Mouse (Mus musculus): Measurements from ENCODE around the gene Ube3c. TPM values are rescaled to one million over a fixed set of nuclear protein-coding genes. Genes with fewer than 3 reads are reported as not detected.
"Not testable (repeated sequence)": the region's sequence is repeated elsewhere in the genome, so short reads cannot be mapped to it uniquely, and the experiment has no call there.

Ube3c gene
- total RNA-seq (2015; ENCODE audit: low replicate concordance) (23.8 and 41.1 TPM in 2 replicates), total RNA-seq (2017; ENCODE audit: low replicate concordance) (46.2 and 49.9 TPM in 2 replicates)

GRCm38 (mm10) chr5:29568848-29569377 lies at the start of gene Ube3c:
Gene Ube3c, plus strand, starts transcription at chr5:29569242.
- ATAC-seq (replicated peaks; ENCODE audit: low FRiP score, poor library complexity, severe bottlenecking), result peak; percentile 94

GRCm38 (mm10) chr5:29560111-29560510 lies 8.9 kb upstream of the Ube3c start:
- ATAC-seq (replicated peaks; ENCODE audit: low FRiP score, poor library complexity, severe bottlenecking), result no peak

GRCm38 (mm10) chr5:29560667-29561066 lies 8.4 kb upstream of the Ube3c start:
- ATAC-seq (replicated peaks; ENCODE audit: low FRiP score, poor library complexity, severe bottlenecking), result no peak

- peak; percentile 79 for ATAC-seq (replicated peaks; ENCODE audit: low FRiP score, poor library complexity, severe bottlenecking)
Measured at GRCm38 (mm10) chr5:29569378-29570280, 587 bp downstream of the Ube3c start.

- ATAC-seq (replicated peaks; ENCODE audit: low FRiP score, poor library complexity, severe bottlenecking), result not testable (repeated sequence)
Measured at GRCm38 (mm10) chr5:29574286-29574685, 5.2 kb downstream of the Ube3c start.

- no peak for ATAC-seq (replicated peaks; ENCODE audit: low FRiP score, poor library complexity, severe bottlenecking)
Measured at GRCm38 (mm10) chr5:29575085-29575484, 6.0 kb downstream of the Ube3c start.

- peak; percentile 77 for ATAC-seq (replicated peaks; ENCODE audit: low FRiP score, poor library complexity, severe bottlenecking)
Measured at GRCm38 (mm10) chr5:29577795-29578631, 9.0 kb downstream of the Ube3c start.

- ATAC-seq (replicated peaks; ENCODE audit: low FRiP score, poor library complexity, severe bottlenecking), result no peak
Measured at GRCm38 (mm10) chr5:29583880-29584595, 15.0 kb downstream of the Ube3c start.

- ATAC-seq (replicated peaks; ENCODE audit: low FRiP score, poor library complexity, severe bottlenecking), result not testable (repeated sequence)
Measured at GRCm38 (mm10) chr5:29592161-29592560, 23.1 kb downstream of the Ube3c start.

GRCm38 (mm10) chr5:29606546-29606945 lies 37.5 kb downstream of the Ube3c start:
- ATAC-seq (replicated peaks; ENCODE audit: low FRiP score, poor library complexity, severe bottlenecking), result no peak

- 0 out of 2 replicates have a peak, but pooled peaks have one; percentile 39 for ATAC-seq (replicated peaks; ENCODE audit: low FRiP score, poor library complexity, severe bottlenecking)
Measured at GRCm38 (mm10) chr5:29625610-29626009, 56.6 kb downstream of the Ube3c start.

GRCm38 (mm10) chr5:29629941-29630340 lies 60.9 kb downstream of the Ube3c start:
- ATAC-seq (replicated peaks; ENCODE audit: low FRiP score, poor library complexity, severe bottlenecking), result no peak

- ATAC-seq (replicated peaks; ENCODE audit: low FRiP score, poor library complexity, severe bottlenecking), result no peak
Measured at GRCm38 (mm10) chr5:29631711-29632110, 62.7 kb downstream of the Ube3c start.

GRCm38 (mm10) chr5:29636298-29636697 lies 67.3 kb downstream of the Ube3c start:
- peak; percentile 85 for ATAC-seq (replicated peaks; ENCODE audit: low FRiP score, poor library complexity, severe bottlenecking)

GRCm38 (mm10) chr5:29636884-29637283 lies 67.8 kb downstream of the Ube3c start:
- ATAC-seq (replicated peaks; ENCODE audit: low FRiP score, poor library complexity, severe bottlenecking), result peak; percentile 53; the same call in 1 of the 2 replicates

- ATAC-seq (replicated peaks; ENCODE audit: low FRiP score, poor library complexity, severe bottlenecking), result no peak
Measured at GRCm38 (mm10) chr5:29641124-29641884, 72.3 kb downstream of the Ube3c start.

GRCm38 (mm10) chr5:29651696-29652095 lies 82.7 kb downstream of the Ube3c start:
- ATAC-seq (replicated peaks; ENCODE audit: low FRiP score, poor library complexity, severe bottlenecking), result no peak

- no peak for ATAC-seq (replicated peaks; ENCODE audit: low FRiP score, poor library complexity, severe bottlenecking)
Measured at GRCm38 (mm10) chr5:29657590-29658339, 88.7 kb downstream of the Ube3c start.

Measured in erythroid progenitor cell, adult 5-6 weeks (primary cell).